Mouse (Mus musculus) spleen, postnatal 10 days (tissue): ENCODE data around the gene Emid1.

Experiments
- DNase-seq, 2 experiments: peaks; one replicate each; pipeline ENCODE4 v3.0.0; 2021 to 2022; ENCODE audit warnings: low spot score in 2 of 2

Gene Emid1

GRCm38 (mm10) chr11:5064282-5065055, 87.6 kb downstream of the Emid1 start:
- no peak for DNase-seq

- peak in 1 of 2 experiments; percentile 33 for DNase-seq
Observed at GRCm38 (mm10) chr11:5063561-5064281, 88.3 kb downstream of the Emid1 start.

- DNase-seq = no peak
Observed at GRCm38 (mm10) chr11:5062860-5063505, 89.1 kb downstream of the Emid1 start.

GRCm38 (mm10) chr11:5062326-5062725, 89.7 kb downstream of the Emid1 start:
- DNase-seq = peak in 1 of 2 experiments; percentile 32

- DNase-seq = peak; percentile 47 to 72
Observed at GRCm38 (mm10) chr11:5061413-5062139, 90.5 kb downstream of the Emid1 start.

- no peak for DNase-seq
Observed at GRCm38 (mm10) chr11:5060756-5061412, 91.2 kb downstream of the Emid1 start.

- DNase-seq = peak in 1 of 2 experiments; percentile 59
Observed at GRCm38 (mm10) chr11:5059704-5060156, 92.3 kb downstream of the Emid1 start.

GRCm38 (mm10) chr11:5059230-5059629, 92.8 kb downstream of the Emid1 start:
- DNase-seq = no peak

- DNase-seq = no peak
Observed at GRCm38 (mm10) chr11:5058783-5059182, 93.3 kb downstream of the Emid1 start.

GRCm38 (mm10) chr11:5057856-5058641, 94.0 kb downstream of the Emid1 start, which contains the start of gene Rasl10a:
TSS of gene Rasl10a (plus strand) at chr11:5058128.
- DNase-seq = peak; percentile 36 to 66

- no peak for DNase-seq
Observed at GRCm38 (mm10) chr11:5057541-5057855, 94.6 kb downstream of the Emid1 start.

- no peak for DNase-seq
Observed at GRCm38 (mm10) chr11:5057064-5057463, 95.0 kb downstream of the Emid1 start.
